Mouse (Mus musculus) CH12.LX (cell line): ENCODE data around the gene Dab2. TPM values are rescaled to one million over a fixed set of nuclear protein-coding genes. Genes with fewer than 3 reads are reported as not detected.

Experiments
- DNase-seq: peaks from one replicate; pipeline ENCODE4 v3.0.0-alpha.2; 2013; ENCODE audit errors: extremely low read depth
- H3K27ac ChIP-seq: 2 replicates; pipeline ENCODE4 v1.5.1; 2012; ENCODE audit warnings: low read depth, mild to moderate bottlenecking, control low read depth, moderate library complexity; ENCODE audit not compliant: insufficient read depth
- H3K27me3 ChIP-seq: replicated peaks from 2 replicates; pipeline ENCODE3; 2012; ENCODE audit warnings: inconsistent platforms
- H3K36me3 ChIP-seq, 2 experiments: replicated peaks in 1 of 2; 2 replicates each; pipeline versions ENCODE3 to v1.6.1; 2012; ENCODE audit warnings: inconsistent platforms in 1 of 2, low read length in 1 of 2, mild to moderate bottlenecking in 1 of 2, mixed read lengths in 1 of 2, moderate library complexity in 1 of 2; ENCODE audit not compliant: control insufficient read depth in 1 of 2, insufficient read depth in 1 of 2
- H3K4me1 ChIP-seq, 2 experiments: 2 replicates each; pipeline ENCODE4 v1.6.1; 2012; ENCODE audit warnings: inconsistent platforms in 1 of 2, moderate library complexity in 1 of 2; ENCODE audit not compliant: insufficient read depth in 2 of 2, control insufficient read depth in 1 of 2
- H3K4me2 ChIP-seq: 2 replicates; pipeline ENCODE4 v1.6.1; 2012; ENCODE audit warnings: low read depth, mild to moderate bottlenecking, control low read depth; ENCODE audit not compliant: poor library complexity, insufficient read depth, severe bottlenecking
- H3K4me3 ChIP-seq, 3 experiments: fragments of 150-350 bp in 1 of 3; sonication (generic) in 1 of 3; replicated peaks in 1 of 3; 2 replicates each; pipeline versions ENCODE3 to v1.5.1; 2011 to 2012; ENCODE audit warnings: low read depth in 2 of 3, low read length in 2 of 3, mild to moderate bottlenecking in 2 of 3, moderate library complexity in 2 of 3, control low read depth in 1 of 3, improper control_type of control experiment in 1 of 3, inconsistent platforms in 1 of 3, mixed read lengths in 1 of 3; ENCODE audit not compliant: poor library complexity in 1 of 3
- H3K79me2 ChIP-seq: replicated peaks from 2 replicates; pipeline ENCODE4 v1.6.1; 2012; ENCODE audit warnings: mild to moderate bottlenecking, moderate library complexity; ENCODE audit not compliant: control insufficient read depth, poor library complexity, insufficient read depth, severe bottlenecking; ENCODE audit errors: extremely low read depth
- H3K9ac ChIP-seq: 2 replicates; pipeline ENCODE4 v1.6.1; 2012; ENCODE audit warnings: low read depth, mild to moderate bottlenecking, control low read depth, moderate library complexity; ENCODE audit not compliant: insufficient read depth
- H3K9me3 ChIP-seq: replicated peaks from 2 replicates; pipeline ENCODE3; 2012; ENCODE audit warnings: low read length, inconsistent platforms, mixed read lengths
- CHD2 ChIP-seq: IDR thresholded peaks from 2 replicates; pipeline ENCODE4 v1.6.1; 2011; ENCODE audit warnings: low read length, improper control_type of control experiment
- CTCF ChIP-seq, 2 experiments: IDR thresholded peaks in 1 of 2; conservative IDR thresholded peaks in 1 of 2; 2 replicates each; pipeline ENCODE4 v1.5.1; 2011 to 2012; ENCODE audit warnings: low read depth in 2 of 2, low read length in 2 of 2, improper control_type of control experiment in 1 of 2, inconsistent platforms in 1 of 2, mild to moderate bottlenecking in 1 of 2, moderate library complexity in 1 of 2
- ELF1 ChIP-seq: IDR thresholded peaks from 2 replicates; pipeline ENCODE4 v1.6.1; 2014; ENCODE audit warnings: low read depth, mild to moderate bottlenecking, inconsistent platforms, low read length, improper control_type of control experiment
- EP300 ChIP-seq: IDR thresholded peaks from 2 replicates; pipeline ENCODE4 v1.6.1; 2011; ENCODE audit warnings: low read length, improper control_type of control experiment
- ETS1 ChIP-seq: conservative IDR thresholded peaks from 2 replicates; pipeline ENCODE4 v1.6.1; 2012; ENCODE audit warnings: low read depth, mild to moderate bottlenecking, inconsistent platforms, low read length, improper control_type of control experiment, moderate library complexity
- GABPA ChIP-seq: IDR thresholded peaks from 2 replicates; pipeline ENCODE4 v1.6.1; 2012; ENCODE audit warnings: low read depth, low read length, improper control_type of control experiment, inconsistent platforms; ENCODE audit not compliant: insufficient replicate concordance
- JUN ChIP-seq: IDR thresholded peaks from 2 replicates; pipeline ENCODE4 v1.6.1; 2011; ENCODE audit warnings: low read depth, mild to moderate bottlenecking, low read length, improper control_type of control experiment, moderate library complexity; ENCODE audit not compliant: insufficient read depth
- JUND ChIP-seq: conservative IDR thresholded peaks from 2 replicates; pipeline ENCODE4 v1.6.1; 2011; ENCODE audit warnings: low read depth, low read length, improper control_type of control experiment
- KAT2A ChIP-seq: IDR thresholded peaks from 2 replicates; pipeline ENCODE4 v1.6.1; 2012; ENCODE audit warnings: low read length, improper control_type of control experiment, inconsistent platforms; ENCODE audit not compliant: insufficient replicate concordance
- MAFK ChIP-seq: IDR thresholded peaks from 2 replicates; pipeline ENCODE4 v1.6.1; 2011; ENCODE audit warnings: low read length, improper control_type of control experiment; ENCODE audit not compliant: insufficient replicate concordance
- MAX ChIP-seq: IDR thresholded peaks from 2 replicates; pipeline ENCODE4 v1.6.1; 2011; ENCODE audit warnings: low read length, improper control_type of control experiment
- MAZ ChIP-seq: IDR thresholded peaks from 2 replicates; pipeline ENCODE4 v1.6.1; 2012; ENCODE audit warnings: low read depth, mild to moderate bottlenecking, inconsistent platforms, low read length, improper control_type of control experiment, moderate library complexity
- MXI1 ChIP-seq: IDR thresholded peaks from 2 replicates; pipeline ENCODE4 v1.6.1; 2011; ENCODE audit warnings: mild to moderate bottlenecking, low read depth, low read length, improper control_type of control experiment
- MYC ChIP-seq: IDR thresholded peaks from 2 replicates; pipeline ENCODE4 v1.6.1; 2011; ENCODE audit warnings: low read depth, mild to moderate bottlenecking, improper control_type of control experiment, low read length
- NELFE ChIP-seq: IDR thresholded peaks from 2 replicates; pipeline ENCODE4 v1.6.1; 2011; ENCODE audit warnings: low read depth, low read length, improper control_type of control experiment
- PAX5 ChIP-seq: IDR thresholded peaks from 2 replicates; pipeline ENCODE4 v1.6.1; 2012; ENCODE audit warnings: low read length, inconsistent platforms, mixed read lengths
- POLR2A ChIP-seq: IDR thresholded peaks from 2 replicates; pipeline ENCODE4 v1.6.1; 2011; ENCODE audit warnings: low read depth, mild to moderate bottlenecking, improper control_type of control experiment, low read length
- POLR2AphosphoS2 ChIP-seq: IDR thresholded peaks from 2 replicates; pipeline ENCODE4 v1.6.1; 2011; ENCODE audit warnings: low read depth, low read length, improper control_type of control experiment
- RAD21 ChIP-seq: IDR thresholded peaks from 2 replicates; pipeline ENCODE4 v1.6.1; 2011; ENCODE audit warnings: low read depth, mild to moderate bottlenecking, low read length, improper control_type of control experiment, moderate library complexity
- RCOR1 ChIP-seq: conservative IDR thresholded peaks from 2 replicates; pipeline ENCODE4 v1.6.1; 2012; ENCODE audit warnings: low read depth, mild to moderate bottlenecking, inconsistent platforms, low read length, improper control_type of control experiment
- SIN3A ChIP-seq: IDR thresholded peaks from 2 replicates; pipeline ENCODE4 v1.6.1; 2012; ENCODE audit warnings: low read length, improper control_type of control experiment, inconsistent platforms
- SMC3 ChIP-seq: IDR thresholded peaks from 2 replicates; pipeline ENCODE4 v1.6.1; 2011; ENCODE audit warnings: low read depth, low read length, improper control_type of control experiment
- TBP ChIP-seq: conservative IDR thresholded peaks from 2 replicates; pipeline ENCODE4 v1.6.1; 2011; ENCODE audit warnings: low read depth, low read length, improper control_type of control experiment
- TCF12 ChIP-seq: IDR thresholded peaks from 2 replicates; pipeline ENCODE4 v1.6.1; 2014; ENCODE audit warnings: low read depth, mild to moderate bottlenecking, inconsistent platforms, low read length, improper control_type of control experiment
- USF1 ChIP-seq: IDR thresholded peaks from 2 replicates; pipeline ENCODE4 v1.6.1; 2014; ENCODE audit warnings: low read depth, mild to moderate bottlenecking, inconsistent platforms, low read length, improper control_type of control experiment
- USF2 ChIP-seq: conservative IDR thresholded peaks from 2 replicates; pipeline ENCODE4 v1.6.1; 2011; ENCODE audit warnings: low read depth, low read length, improper control_type of control experiment
- ZC3H11A ChIP-seq: IDR thresholded peaks from 2 replicates; pipeline ENCODE4 v1.6.1; 2012; ENCODE audit warnings: low read depth, mild to moderate bottlenecking, inconsistent platforms, low read length, improper control_type of control experiment
- ZNF384 ChIP-seq: IDR thresholded peaks from 2 replicates; pipeline ENCODE4 v1.6.1; 2012; ENCODE audit warnings: low read depth, low read length, improper control_type of control experiment, inconsistent platforms
- dilution Hi-C: fragments of 300-500 bp; cut with MboI; formaldehyde crosslinking; loops from 2 replicates; pipeline ENCODE4 v1.14.3; 2020; ENCODE audit warnings: low sequenced_read_pairs; ENCODE audit not compliant: extremely low pct_unique_long_range_greater_than_20kb, extremely low pct_ligation_motif_present
- in situ Hi-C: fragments of 300-500 bp; cut with MboI; formaldehyde crosslinking; loops from 3 replicates; pipeline ENCODE4 v1.14.3; 2019; ENCODE audit warnings: low sequenced_read_pairs, low pct_ligation_motif_present, low pct_unique_long_range_greater_than_20kb, mixed read lengths
- polyA plus RNA-seq: library from polyadenylated mRNA; unstranded; fragments of >175 nt; gene quantifications from 2 replicates; pipeline ENCODE4 v1.2.1, GENCODE M21; 2012; ENCODE audit warnings: low read depth; ENCODE audit not compliant: insufficient read length
- total RNA-seq, 2 experiments: library from RNA; depleted of rRNA; stranded (reverse); fragments of 300-350 nt in 1 of 2; fragments of >200 nt in 1 of 2; gene quantifications; 2 replicates each; pipeline ENCODE4 v1.2.3; 2012 to 2014

The Dab2 gene
- total and polyA plus RNA-seq, 3 experiments: 0.17 TPM; not detected in 1

DNA sequence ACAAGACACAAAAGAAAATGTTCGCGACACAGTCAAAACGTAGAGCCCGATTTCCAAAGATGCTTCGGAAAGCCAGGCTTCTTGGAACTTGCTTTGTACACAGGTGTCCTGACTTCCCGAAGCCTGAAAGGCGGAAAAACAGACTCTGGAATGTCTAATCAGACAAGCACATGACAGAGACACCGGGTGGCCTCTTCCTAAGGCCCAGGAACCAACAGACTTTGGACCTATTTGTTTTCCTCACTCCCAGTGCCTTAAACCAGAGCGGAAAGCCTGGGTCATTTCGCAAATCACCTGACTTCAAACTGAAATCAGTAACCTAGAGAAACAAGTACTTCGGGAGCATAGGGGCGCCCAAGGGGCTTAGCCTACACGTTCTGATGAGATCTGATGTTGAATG lies 75.4 kb downstream of the Dab2 start:
- no peak overlapping the region for H3K4me2 ChIP-seq
- H3K27me3 ChIP-seq: no peaks in the 10 kb centered on the region
- no peak for DNase-seq
- H3K4me3 ChIP-seq: no peak overlapping the region
- H3K9ac ChIP-seq: no peak overlapping the region
- no peaks in the 10 kb centered on the region for H3K36me3 ChIP-seq
- H3K79me2 ChIP-seq: no peaks in the 10 kb centered on the region
- no peaks in the 10 kb centered on the region for H3K4me1 ChIP-seq
- no peaks in the 10 kb centered on the region for H3K9me3 ChIP-seq
- no peak overlapping the region for H3K27ac ChIP-seq
- dilution Hi-C loops: no loop called here
- no peak for TF ChIP-seq EP300
- no peak for TF ChIP-seq TCF12
- no peak for TF ChIP-seq CHD2
- TF ChIP-seq POLR2AphosphoS2: no peak
- no peak for TF ChIP-seq MYC
- TF ChIP-seq SMC3: no peak
- no peak for TF ChIP-seq RCOR1
- no peak for TF ChIP-seq POLR2A
- no peak for TF ChIP-seq JUND
- in situ Hi-C loops: no loop called here

DNA sequence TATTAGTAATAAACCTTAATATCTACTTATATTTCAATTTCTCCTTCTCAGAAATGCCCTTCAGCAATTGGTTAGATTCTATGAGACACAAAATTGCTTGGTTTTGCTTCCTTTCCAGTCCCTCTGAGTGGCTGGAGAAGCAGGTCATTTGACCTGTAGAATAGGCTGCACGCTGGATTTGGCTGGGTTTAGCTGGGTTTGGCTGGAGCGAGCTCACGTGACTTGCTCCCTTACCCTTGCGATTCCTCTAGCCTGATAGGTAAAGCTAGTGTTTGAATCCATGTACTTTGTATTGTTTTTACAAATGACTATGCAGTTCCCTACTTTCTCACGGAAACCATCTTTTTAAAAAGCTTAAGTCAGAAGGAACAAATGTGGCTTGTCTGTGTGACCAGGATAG lies 76.4 kb downstream of the Dab2 start:
- no peaks in the 10 kb centered on the region for H3K27me3 ChIP-seq
- H3K27ac ChIP-seq: no peak overlapping the region
- no peak overlapping the region for H3K9ac ChIP-seq
- no peak for TF ChIP-seq GABPA
- TF ChIP-seq MAZ: no peak
- no peak for TF ChIP-seq ZNF384
- no peak for TF ChIP-seq JUN
- TF ChIP-seq NELFE: no peak
- TF ChIP-seq JUND: no peak
- no peak for TF ChIP-seq POLR2AphosphoS2
- no peaks in the 10 kb centered on the region for H3K36me3 ChIP-seq
- no peak for DNase-seq
- H3K4me1 ChIP-seq: no peaks in the 10 kb centered on the region
- no peaks in the 10 kb centered on the region for H3K9me3 ChIP-seq
- dilution Hi-C loops (no loop called here), in situ Hi-C loops (no loop called here)
- no peaks in the 10 kb centered on the region for H3K79me2 ChIP-seq
- H3K4me2 ChIP-seq: no peak overlapping the region
- H3K4me3 ChIP-seq: no peak overlapping the region

DNA sequence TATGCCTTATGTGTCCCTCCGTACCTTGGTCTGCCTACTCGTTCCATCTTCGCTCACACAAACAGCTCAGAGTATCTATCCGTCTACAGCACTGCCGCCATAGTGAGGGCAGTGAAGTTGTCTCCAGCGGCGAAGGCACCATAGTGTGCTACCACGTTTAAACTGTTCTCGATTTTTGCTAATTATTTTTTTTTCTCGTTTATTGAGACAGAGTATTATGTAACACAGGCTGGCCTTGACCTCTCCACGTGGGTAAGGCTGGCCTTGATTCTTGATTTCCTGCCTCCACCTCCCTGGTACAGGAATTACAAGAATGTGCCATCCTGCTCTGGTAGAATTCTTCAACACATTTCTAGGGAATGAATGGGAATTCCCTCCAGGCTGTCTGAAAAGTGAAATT lies 77.2 kb downstream of the Dab2 start:
- TF ChIP-seq USF2 (no peak), JUND (no peak), SIN3A (no peak), MAX (no peak), KAT2A (no peak), ETS1 (no peak), TBP (no peak), MXI1 (no peak), JUN (no peak), MAFK (no peak), ZC3H11A (no peak), ELF1 (no peak), RAD21 (no peak), EP300 (no peak), CTCF (conservative IDR thresholded peaks at IDR 0.05 in 1 of 2, IDR thresholded peaks at IDR 0.05 in 1 of 2; ENCODE audit: low read depth in 2 of 2, low read length in 2 of 2) (no peak), PAX5 (no peak), USF1 (no peak), CHD2 (no peak), MAZ (no peak), RCOR1 (no peak)
- dilution Hi-C loops (no loop called here), in situ Hi-C loops (no loop called here)
- H3K27ac ChIP-seq: no peak overlapping the region
- H3K27me3 ChIP-seq: no peaks in the 10 kb centered on the region
- no peaks in the 10 kb centered on the region for H3K4me1 ChIP-seq
- H3K9me3 ChIP-seq: no peaks in the 10 kb centered on the region
- DNase-seq: no peak
- no peak overlapping the region for H3K9ac ChIP-seq
- no peaks in the 10 kb centered on the region for H3K36me3 ChIP-seq
- no peak overlapping the region for H3K4me3 ChIP-seq
- no peak overlapping the region for H3K4me2 ChIP-seq
- no peaks in the 10 kb centered on the region for H3K79me2 ChIP-seq
